Mouse (Mus musculus): Measurements from ENCODE around the gene Wrnip1. TPM values are rescaled to one million over a fixed set of nuclear protein-coding genes. Genes with fewer than 3 reads are reported as not detected.

Gene Wrnip1
- polyA plus RNA-seq, 1 experiment from 2014 or later, result 13.0 TPM

- no peaks in the 10 kb centered on the region for H3K9me3 ChIP-seq
- no peaks in the 10 kb centered on the region for H3K36me3 ChIP-seq (replicated peaks)
- 80% methylated on average over 2 of the region's 2 CpGs for WGBS
- no peaks in the 10 kb centered on the region for H3K4me1 ChIP-seq
- no peak for DNase-seq (ENCODE audit: extremely low spot score, low spot score)
- H3K27ac ChIP-seq, result no peak overlapping the region
- H3K27me3 ChIP-seq (ENCODE audit: poor library complexity, severe bottlenecking), result no peaks in the 10 kb centered on the region
- H3K4me3 ChIP-seq, result no peak overlapping the region
Observed at GRCm38 (mm10) chr13:32787584-32787983, 14.3 kb upstream of the Wrnip1 start.

- Histone ChIP-seq H3K27ac (no peak overlapping the region), H3K9me3 (no peaks in the 10 kb centered on the region), H3K4me3 (no peak overlapping the region), H3K27me3 (ENCODE audit: poor library complexity, severe bottlenecking) (no peaks in the 10 kb centered on the region), H3K4me1 (no peaks in the 10 kb centered on the region), H3K36me3 (replicated peaks) (no peaks in the 10 kb centered on the region)
- no peak for DNase-seq (ENCODE audit: extremely low spot score, low spot score)
- 84% methylated on average over 4 of the region's 4 CpGs for WGBS
Observed at GRCm38 (mm10) chr13:32789781-32790180, 12.1 kb upstream of the Wrnip1 start.

GRCm38 (mm10) chr13:32794619-32795018 is 7.2 kb upstream of the Wrnip1 start:
- no peak for DNase-seq (ENCODE audit: extremely low spot score, low spot score)
- WGBS, result 81% methylated on average over 2 of the region's 2 CpGs
- no peaks in the 10 kb centered on the region for H3K9me3 ChIP-seq
- H3K4me1 ChIP-seq, result no peaks in the 10 kb centered on the region
- H3K27ac ChIP-seq, result no peak overlapping the region
- no peak overlapping the region for H3K4me3 ChIP-seq
- H3K27me3 ChIP-seq (ENCODE audit: poor library complexity, severe bottlenecking), result no peaks in the 10 kb centered on the region
- no peaks in the 10 kb centered on the region for H3K36me3 ChIP-seq (replicated peaks)

- no peaks in the 10 kb centered on the region for H3K36me3 ChIP-seq (replicated peaks)
- H3K4me1 ChIP-seq, result no peaks in the 10 kb centered on the region
- H3K27ac ChIP-seq, result no peak overlapping the region
- H3K27me3 ChIP-seq (ENCODE audit: poor library complexity, severe bottlenecking), result no peaks in the 10 kb centered on the region
- no peak for DNase-seq (ENCODE audit: extremely low spot score, low spot score)
- H3K4me3 ChIP-seq, result no peak overlapping the region
- no peaks in the 10 kb centered on the region for H3K9me3 ChIP-seq
- 87% methylated on average over 5 of the region's 5 CpGs for WGBS
Observed at GRCm38 (mm10) chr13:32795166-32795565, 6.7 kb upstream of the Wrnip1 start.

GRCm38 (mm10) chr13:32797085-32797484 is 4.8 kb upstream of the Wrnip1 start:
- H3K27ac ChIP-seq, result no peak overlapping the region
- WGBS, result 93% methylated on average over 1 of the region's 1 CpGs
- H3K4me3 ChIP-seq, result no peak overlapping the region
- no peak for DNase-seq (ENCODE audit: extremely low spot score, low spot score)
- no peaks in the 10 kb centered on the region for H3K27me3 ChIP-seq (ENCODE audit: poor library complexity, severe bottlenecking)
- no peaks in the 10 kb centered on the region for H3K36me3 ChIP-seq (replicated peaks)
- peaks cover 8% of the 10 kb centered on the region for H3K4me1 ChIP-seq
- H3K9me3 ChIP-seq, result no peaks in the 10 kb centered on the region

GRCm38 (mm10) chr13:32799131-32799530 is 2.7 kb upstream of the Wrnip1 start:
- peaks cover 28% of the 10 kb centered on the region for H3K4me1 ChIP-seq
- no peak for DNase-seq (ENCODE audit: extremely low spot score, low spot score)
- WGBS, result 84% methylated on average over 2 of the region's 2 CpGs

GRCm38 (mm10) chr13:32800859-32801258 is 979 bp upstream of the Wrnip1 start:
- no peaks in the 10 kb centered on the region for H3K9me3 ChIP-seq
- peaks cover 2% of the 10 kb centered on the region for H3K36me3 ChIP-seq (replicated peaks)
- H3K4me3 ChIP-seq, result peak overlapping the region; percentile 73
- H3K27me3 ChIP-seq (ENCODE audit: poor library complexity, severe bottlenecking), result no peaks in the 10 kb centered on the region
- no peak overlapping the region for H3K27ac ChIP-seq
- H3K4me1 ChIP-seq, result peaks cover 36% of the 10 kb centered on the region
- DNase-seq (ENCODE audit: extremely low spot score, low spot score), result no peak

More at GRCm38 (mm10) chr13:32799131-32799530, 2.7 kb upstream of the Wrnip1 start:
- Histone ChIP-seq H3K9me3 (no peaks in the 10 kb centered on the region), H3K27ac (no peak overlapping the region), H3K27me3 (ENCODE audit: poor library complexity, severe bottlenecking) (no peaks in the 10 kb centered on the region), H3K4me3 (no peak overlapping the region), H3K36me3 (replicated peaks) (no peaks in the 10 kb centered on the region; the same call in 1 of the 2 replicates)

GRCm38 (mm10) chr13:32802259-32803081 is 632 bp downstream of the Wrnip1 start, which contains the start of gene D930007J09Rik:
TSS of gene D930007J09Rik (minus strand) at chr13:32802849.
- peak; percentile 51 for DNase-seq (ENCODE audit: extremely low spot score, low spot score)
- Histone ChIP-seq H3K4me1 (peaks cover 36% of the 10 kb centered on the region), H3K27me3 (ENCODE audit: poor library complexity, severe bottlenecking) (no peaks in the 10 kb centered on the region), H3K36me3 (replicated peaks) (peaks cover 19% of the 10 kb centered on the region), H3K4me3 (peak within 1 kb of the TSS; percentile 73), H3K27ac (peak within 1 kb of the TSS; percentile 91), H3K9me3 (no peaks in the 10 kb centered on the region)
- under 1% methylated on average over 91 of the region's 95 CpGs for WGBS

GRCm38 (mm10) chr13:32803701-32804345 is 2.0 kb downstream of the Wrnip1 start:
- H3K4me3 ChIP-seq, result peak overlapping the region; percentile 73
- H3K27ac ChIP-seq, result no peak overlapping the region
- no peak for DNase-seq (ENCODE audit: extremely low spot score, low spot score)
- 81% methylated on average over 4 of the region's 4 CpGs for WGBS
- H3K36me3 ChIP-seq (replicated peaks), result peaks cover 32% of the 10 kb centered on the region
- H3K9me3 ChIP-seq, result no peaks in the 10 kb centered on the region
- peaks cover 40% of the 10 kb centered on the region for H3K4me1 ChIP-seq
- no peaks in the 10 kb centered on the region for H3K27me3 ChIP-seq (ENCODE audit: poor library complexity, severe bottlenecking)

GRCm38 (mm10) chr13:32806820-32807219 is 5.0 kb downstream of the Wrnip1 start:
- Histone ChIP-seq H3K4me1 (peaks cover 34% of the 10 kb centered on the region), H3K27ac (no peak overlapping the region), H3K27me3 (ENCODE audit: poor library complexity, severe bottlenecking) (no peaks in the 10 kb centered on the region), H3K36me3 (replicated peaks) (peaks cover 44% of the 10 kb centered on the region), H3K9me3 (no peaks in the 10 kb centered on the region), H3K4me3 (no peak overlapping the region)
- 91% methylated on average over 7 of the region's 7 CpGs for WGBS
- DNase-seq (ENCODE audit: extremely low spot score, low spot score), result no peak

GRCm38 (mm10) chr13:32807624-32808023 is 5.8 kb downstream of the Wrnip1 start:
- Histone ChIP-seq H3K27me3 (ENCODE audit: poor library complexity, severe bottlenecking) (no peaks in the 10 kb centered on the region), H3K36me3 (replicated peaks) (peaks cover 46% of the 10 kb centered on the region), H3K9me3 (no peaks in the 10 kb centered on the region), H3K4me1 (peaks cover 27% of the 10 kb centered on the region), H3K27ac (no peak overlapping the region), H3K4me3 (no peak overlapping the region)
- no peak for DNase-seq (ENCODE audit: extremely low spot score, low spot score)
- 72% methylated on average over 3 of the region's 3 CpGs for whole genome bisulfite sequencing

- no peak for DNase-seq (ENCODE audit: extremely low spot score, low spot score)
- 94% methylated on average over 3 of the region's 3 CpGs for WGBS
- Histone ChIP-seq H3K36me3 (replicated peaks) (peaks cover 84% of the 10 kb centered on the region), H3K9me3 (no peaks in the 10 kb centered on the region), H3K27ac (no peak overlapping the region), H3K4me3 (no peak overlapping the region), H3K27me3 (ENCODE audit: poor library complexity, severe bottlenecking) (no peaks in the 10 kb centered on the region), H3K4me1 (no peaks in the 10 kb centered on the region)
Observed at GRCm38 (mm10) chr13:32819241-32819640, 17.4 kb downstream of the Wrnip1 start.

GRCm38 (mm10) chr13:32819926-32820325 is 18.1 kb downstream of the Wrnip1 start:
- Histone ChIP-seq H3K27ac (no peak overlapping the region), H3K27me3 (ENCODE audit: poor library complexity, severe bottlenecking) (no peaks in the 10 kb centered on the region), H3K36me3 (replicated peaks) (peaks cover 77% of the 10 kb centered on the region), H3K9me3 (no peaks in the 10 kb centered on the region), H3K4me1 (no peaks in the 10 kb centered on the region), H3K4me3 (no peak overlapping the region)
- DNase-seq (ENCODE audit: extremely low spot score, low spot score), result no peak
- 91% methylated on average over 5 of the region's 5 CpGs for WGBS

All from forebrain, embryonic 10.5 days (tissue).